Mouse (Mus musculus): ENCODE data around the gene Gm49661.
A peak's percentile ranks its signal among the peaks of the same experiment; 100 is the strongest.

Gm49661 gene

DNA sequence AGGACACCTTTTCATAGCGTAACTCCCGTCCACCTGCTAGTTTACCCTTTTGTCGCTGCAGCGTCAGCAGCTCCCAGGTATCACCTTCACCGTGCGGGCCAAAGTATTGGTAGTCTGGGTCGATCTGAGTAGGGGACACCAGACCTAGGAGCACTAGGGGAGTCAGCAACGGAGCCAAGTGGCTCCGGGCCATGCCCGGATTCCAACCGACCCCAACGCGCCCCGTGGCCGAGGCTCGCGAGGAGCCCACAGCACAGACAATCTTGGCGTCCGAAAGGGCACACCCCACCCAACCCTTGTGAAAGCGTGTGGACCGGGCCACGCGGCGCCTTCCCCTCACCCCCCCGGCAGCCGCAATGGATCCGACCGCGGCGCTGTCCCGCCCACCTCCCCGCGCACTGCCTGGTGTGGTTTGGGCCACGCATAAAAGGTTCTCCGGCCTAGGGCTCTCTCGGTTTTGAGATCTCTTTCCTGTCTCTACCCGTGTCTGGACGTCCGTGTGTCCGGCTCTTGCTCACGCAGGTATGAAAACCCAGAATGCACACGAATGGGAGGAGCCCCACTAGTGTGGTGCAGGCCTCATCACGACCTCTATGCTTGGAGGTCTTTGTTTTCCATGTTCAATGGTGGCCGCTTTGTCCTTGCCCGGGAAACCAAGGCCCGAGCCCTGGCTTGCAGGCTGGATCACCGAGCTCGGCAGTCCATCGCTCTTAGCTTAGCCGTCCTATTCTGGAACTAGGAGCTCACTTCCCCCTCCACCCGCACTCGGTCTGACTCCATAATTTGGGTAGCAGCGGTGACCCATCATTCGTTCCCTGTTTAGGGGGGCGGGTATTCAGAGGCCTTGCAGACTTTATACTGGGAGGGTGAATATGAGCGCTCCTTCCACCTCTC is at the start of gene Gm49661, which contains the start of the genes Prdx2 and Rnaseh2a:
TSS of gene Gm49661 (minus strand) at position 193 of the 894 bp plus-strand sequence.
TSS of gene Prdx2 (plus strand) at position 347 of the 894 bp plus-strand sequence.
TSS of gene Rnaseh2a (minus strand) at position 527 of the 894 bp plus-strand sequence.
- peak; percentile 87 to 93 for DNase-seq (ENCODE audit: low spot score in 2 of 2)

- peak in 1 of 2 experiments; percentile 58 for DNase-seq (ENCODE audit: low spot score in 2 of 2)
Measured at GRCm38 (mm10) chr8:85017209-85017608, 48.0 kb upstream of the Gm49661 start.

- DNase-seq (ENCODE audit: low spot score in 2 of 2), result peak in 1 of 2 experiments; percentile 56
Measured at GRCm38 (mm10) chr8:85016724-85017123, 47.5 kb upstream of the Gm49661 start.

GRCm38 (mm10) chr8:85014431-85014830 is 45.2 kb upstream of the Gm49661 start, which contains the start of gene Best2:
TSS of gene Best2 (minus strand) at chr8:85014531.
- no peak for DNase-seq (ENCODE audit: low spot score in 2 of 2)

DNA sequence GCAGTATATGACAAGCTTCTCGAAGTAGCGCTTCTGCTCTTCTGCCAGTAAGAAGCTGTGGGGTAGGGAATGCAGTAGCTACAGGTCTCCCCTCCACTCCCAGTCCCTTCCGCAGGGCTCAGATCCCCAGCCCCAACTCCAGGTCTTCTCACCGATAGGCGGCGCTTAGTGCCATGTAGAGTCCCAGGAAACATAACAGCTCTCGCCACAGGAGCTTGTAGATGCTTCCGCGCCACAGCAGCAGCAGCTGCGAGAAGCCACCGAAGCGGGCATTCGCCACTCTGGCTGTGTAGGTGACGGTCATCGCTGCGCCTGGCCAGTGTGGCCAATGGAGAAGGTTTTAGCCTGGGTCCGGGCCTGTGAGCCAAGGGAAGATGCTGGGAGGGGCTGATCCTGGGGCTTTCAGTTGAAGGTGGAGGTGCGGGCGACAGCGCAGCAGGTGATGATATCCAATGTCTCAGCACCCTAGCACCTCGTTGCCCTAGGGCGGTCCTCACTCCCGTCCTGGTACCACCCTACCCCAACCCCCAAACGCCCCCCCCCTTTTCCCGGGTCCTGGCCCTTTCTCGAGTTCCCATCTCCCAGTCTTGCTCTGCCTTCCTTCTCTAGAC is 44.1 kb upstream of the Gm49661 start:
- DNase-seq (ENCODE audit: low spot score in 2 of 2), result peak; percentile 65 to 83

DNA sequence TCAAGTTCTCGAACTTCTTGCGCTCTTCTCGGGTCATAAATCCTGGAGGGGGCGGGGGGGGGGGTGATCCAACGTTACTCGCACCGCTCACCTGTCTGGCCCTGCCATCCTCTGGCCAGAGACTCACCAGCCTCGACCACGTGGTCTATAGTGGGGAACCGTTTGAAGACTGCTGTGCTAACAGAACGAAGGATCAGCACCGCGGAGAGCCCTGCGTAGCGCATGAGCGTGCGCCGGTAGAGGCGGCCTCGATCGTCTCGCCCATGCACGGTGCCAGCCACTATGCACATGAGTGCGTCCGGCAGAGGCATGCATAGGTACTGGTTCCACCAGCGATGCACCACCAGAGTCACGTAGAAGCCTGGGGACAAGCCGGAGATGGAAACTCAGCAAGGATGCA is 42.0 kb upstream of the Gm49661 start:
- no peak for DNase-seq (ENCODE audit: low spot score in 2 of 2)

DNA sequence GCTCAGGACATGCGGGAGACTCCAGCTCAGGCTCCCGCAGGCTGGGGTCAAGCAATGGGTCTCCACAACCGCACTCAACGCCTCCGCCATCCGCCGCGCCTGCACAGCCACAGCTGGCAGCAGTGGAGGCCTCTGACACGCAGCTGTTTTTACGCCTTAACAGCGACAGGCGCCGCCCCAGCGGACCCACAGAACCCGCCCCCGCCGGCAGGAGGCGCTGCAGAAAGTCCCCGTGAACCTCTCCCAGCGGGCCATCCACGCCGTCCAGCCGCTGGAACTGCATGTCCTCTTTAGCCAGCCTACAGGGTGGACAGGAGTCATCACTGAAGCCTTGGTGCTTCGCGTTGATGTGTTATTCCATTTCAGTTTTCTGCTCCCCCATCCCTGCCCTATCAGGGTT is 38.5 kb upstream of the Gm49661 start:
- DNase-seq (ENCODE audit: low spot score in 2 of 2), result peak; percentile 66 to 88

GRCm38 (mm10) chr8:84997649-84998295 is 28.5 kb upstream of the Gm49661 start:
- DNase-seq (ENCODE audit: low spot score in 2 of 2), result peak; percentile 90 to 98

DNA sequence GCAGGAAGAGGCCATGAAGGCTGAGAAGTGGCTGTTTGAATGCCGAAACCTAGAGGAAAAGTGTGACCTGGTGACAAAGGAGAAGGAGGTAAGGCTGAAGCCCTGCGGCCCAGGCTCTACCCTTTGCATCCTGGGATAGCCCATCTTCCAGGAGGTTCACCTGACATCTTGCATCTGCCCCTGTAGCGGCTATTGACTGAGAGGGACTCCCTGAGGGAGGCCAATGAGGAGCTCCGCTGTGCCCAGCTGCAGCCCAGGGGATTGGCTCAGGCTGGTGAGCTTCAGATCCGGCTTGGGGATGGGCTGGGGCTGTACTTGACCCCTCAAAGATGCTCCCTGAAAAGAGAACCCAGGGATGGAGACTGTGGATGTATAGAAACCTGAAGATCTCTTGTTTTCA is 27.7 kb upstream of the Gm49661 start:
- peak in 1 of 2 experiments; percentile 59 for DNase-seq (ENCODE audit: low spot score in 2 of 2)

DNA sequence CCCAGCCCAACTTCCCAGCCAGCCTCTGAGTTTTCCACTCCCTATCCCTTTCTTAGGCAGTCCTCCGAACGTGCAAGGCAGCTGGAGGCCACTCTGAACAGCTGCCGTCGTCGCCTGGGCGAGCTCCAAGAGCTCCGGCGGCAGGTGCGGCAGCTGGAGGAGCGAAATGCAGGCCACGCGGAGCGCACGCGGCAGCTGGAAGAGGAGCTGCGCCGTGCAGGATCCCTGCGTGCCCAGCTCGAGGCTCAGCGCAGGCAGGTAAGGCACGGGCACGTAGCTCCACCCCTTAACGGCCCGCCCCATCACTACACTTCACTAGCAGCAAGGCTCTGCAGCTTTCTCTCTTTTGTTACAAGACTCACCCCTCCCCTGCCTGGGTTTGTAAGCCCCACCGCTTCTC is 26.4 kb upstream of the Gm49661 start:
- DNase-seq (ENCODE audit: low spot score in 2 of 2), result peak in 1 of 2 experiments; percentile 62

DNA sequence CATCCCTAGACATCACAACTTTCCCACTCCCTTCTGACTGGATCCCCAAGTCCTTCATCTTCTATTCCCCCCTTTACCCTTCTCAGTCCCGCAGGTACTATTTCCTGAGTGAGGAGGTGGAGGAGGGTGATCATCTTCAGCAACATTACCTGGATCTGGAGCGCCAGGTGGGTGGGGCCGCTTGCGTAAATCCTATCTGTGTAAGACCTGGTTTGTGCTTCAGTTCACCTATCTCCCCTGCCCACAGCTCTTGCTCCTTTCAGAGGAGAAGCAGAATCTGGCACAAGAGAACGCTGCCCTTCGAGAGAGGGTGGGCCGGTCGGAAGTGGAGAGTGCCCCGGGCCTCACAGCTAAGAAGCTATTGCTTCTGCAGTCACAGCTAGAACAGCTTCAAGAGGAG is 25.1 kb upstream of the Gm49661 start:
- peak in 1 of 2 experiments; percentile 53 for DNase-seq (ENCODE audit: low spot score in 2 of 2)

GRCm38 (mm10) chr8:84990836-84991235 is 21.6 kb upstream of the Gm49661 start:
- peak in 1 of 2 experiments; percentile 59 for DNase-seq (ENCODE audit: low spot score in 2 of 2)

DNA sequence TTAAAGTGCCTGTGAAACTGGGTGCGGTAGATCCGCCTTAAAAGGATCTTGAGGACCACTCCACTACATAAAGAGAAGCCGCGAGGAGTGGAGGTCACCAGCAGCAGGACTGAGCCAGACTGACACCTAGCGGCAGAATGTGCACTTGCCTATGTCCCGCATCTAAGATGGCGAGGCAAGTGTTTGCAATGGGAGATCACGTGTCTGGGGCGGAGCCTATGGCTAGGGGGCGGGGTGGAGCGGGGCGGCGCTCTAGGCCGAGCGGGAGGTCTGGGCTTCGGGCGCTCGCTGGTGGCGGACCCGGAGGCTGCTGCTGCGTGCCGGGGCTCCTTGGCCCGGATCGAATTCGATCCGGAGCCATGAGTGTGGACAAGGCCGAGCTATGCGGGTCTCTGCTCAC is 21.1 kb upstream of the Gm49661 start, which contains the start of gene Hook2:
TSS of gene Hook2 (plus strand) at position 255 of the 400 bp plus-strand sequence.
- DNase-seq (ENCODE audit: low spot score in 2 of 2), result peak; percentile 98

GRCm38 (mm10) chr8:84989810-84990209 is 20.6 kb upstream of the Gm49661 start:
- peak; percentile 95 to 98 for DNase-seq (ENCODE audit: low spot score in 2 of 2)

DNA sequence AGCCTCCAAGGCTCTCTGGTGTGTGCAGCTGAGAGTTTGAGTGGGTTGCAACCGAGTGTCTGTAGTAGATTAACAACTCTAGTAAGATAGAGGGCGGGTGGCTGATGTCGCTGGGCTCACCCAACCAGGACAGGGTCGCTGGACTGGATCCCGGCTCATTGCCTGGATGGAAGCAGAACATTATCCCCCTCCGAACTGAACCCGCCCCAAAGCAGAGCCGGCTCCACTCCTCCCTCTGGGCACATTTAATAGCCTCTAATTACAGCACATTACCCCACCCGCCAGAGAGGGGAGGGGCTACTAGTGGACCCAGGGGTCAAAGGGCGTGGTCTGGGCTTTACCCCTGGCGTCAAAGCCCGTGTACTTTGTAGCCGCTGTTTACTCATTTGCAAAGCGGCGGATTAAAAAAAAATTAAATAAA is 20.1 kb upstream of the Gm49661 start:
- DNase-seq (ENCODE audit: low spot score in 2 of 2), result peak; percentile 45 to 69

DNA sequence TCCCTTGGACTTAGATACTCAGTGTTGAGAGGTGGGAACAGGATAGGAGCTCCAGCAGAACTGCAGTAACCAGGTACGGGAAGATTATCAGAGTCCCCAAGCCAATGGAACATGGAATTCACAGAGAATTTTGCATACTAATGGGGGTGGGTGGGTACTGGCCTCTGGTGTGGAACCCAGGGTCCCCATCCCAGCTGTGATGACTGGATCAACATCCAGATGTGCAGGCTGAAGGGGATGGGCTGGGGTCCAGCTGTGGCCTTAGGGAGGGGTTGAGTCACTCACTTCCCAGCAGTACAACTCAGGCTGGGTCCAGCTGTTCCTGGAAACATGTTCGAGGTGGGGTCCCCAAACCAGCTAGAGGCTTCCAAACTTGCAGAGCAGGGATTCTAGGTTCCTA is 18.7 kb upstream of the Gm49661 start:
- DNase-seq (ENCODE audit: low spot score in 2 of 2), result peak in 1 of 2 experiments; percentile 63

DNA sequence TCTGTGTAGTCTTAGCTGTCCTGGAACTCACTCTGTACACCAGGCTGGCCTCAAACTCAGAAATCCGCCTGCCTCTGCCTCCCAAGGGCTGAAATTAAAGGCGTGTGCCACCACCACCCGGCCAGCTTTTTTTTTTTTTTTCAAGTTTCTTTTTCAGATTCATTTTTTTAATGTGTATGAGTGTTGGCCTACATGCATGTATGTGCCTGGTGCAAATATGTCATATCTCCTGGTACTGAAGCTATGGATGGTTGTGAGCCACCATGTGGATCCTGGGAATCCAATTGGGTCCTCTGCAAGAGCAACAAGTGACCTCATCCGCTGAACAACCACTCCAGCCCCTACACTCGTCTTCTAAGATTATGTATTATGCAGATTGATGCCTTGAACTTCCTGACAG is 18.2 kb upstream of the Gm49661 start:
- no peak for DNase-seq (ENCODE audit: low spot score in 2 of 2)

- no peak for DNase-seq (ENCODE audit: low spot score in 2 of 2)
Measured at GRCm38 (mm10) chr8:84986379-84986945, 17.2 kb upstream of the Gm49661 start.

DNA sequence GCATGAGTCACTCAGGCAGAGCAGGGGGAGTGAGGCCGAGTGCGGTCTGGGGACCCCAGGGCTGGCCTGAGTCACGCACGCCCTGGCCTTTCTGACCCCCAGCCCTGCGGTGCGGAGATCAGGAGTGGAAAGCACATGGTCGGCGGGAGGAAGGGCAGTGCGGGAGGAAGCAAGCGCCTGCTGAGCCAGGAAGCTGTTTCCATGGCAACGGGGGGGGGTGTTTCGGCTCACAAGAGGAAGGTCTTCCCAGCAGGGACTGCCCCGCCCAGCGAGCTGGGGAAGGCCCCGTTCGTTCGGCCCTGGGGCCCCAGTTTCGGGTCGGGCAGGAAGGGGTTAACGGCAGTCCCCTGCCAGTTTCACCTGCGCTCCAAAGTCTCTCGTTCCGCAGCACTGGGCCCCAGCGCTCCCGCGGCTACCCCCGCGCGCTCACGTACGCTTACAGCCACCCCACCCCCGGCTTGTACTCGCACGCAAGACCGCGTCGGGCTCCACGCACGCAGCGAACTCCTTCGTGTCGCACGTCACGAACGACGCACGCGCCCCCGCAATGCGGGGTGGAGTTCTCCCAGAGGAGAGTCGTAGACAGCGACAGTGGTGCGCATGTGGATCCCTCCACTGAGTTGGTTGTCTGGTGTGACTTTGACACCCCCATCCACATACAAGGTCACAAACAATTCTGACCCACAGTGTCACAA is 16.6 kb upstream of the Gm49661 start:
- DNase-seq (ENCODE audit: low spot score in 2 of 2), result peak; percentile 88 to 94

DNA sequence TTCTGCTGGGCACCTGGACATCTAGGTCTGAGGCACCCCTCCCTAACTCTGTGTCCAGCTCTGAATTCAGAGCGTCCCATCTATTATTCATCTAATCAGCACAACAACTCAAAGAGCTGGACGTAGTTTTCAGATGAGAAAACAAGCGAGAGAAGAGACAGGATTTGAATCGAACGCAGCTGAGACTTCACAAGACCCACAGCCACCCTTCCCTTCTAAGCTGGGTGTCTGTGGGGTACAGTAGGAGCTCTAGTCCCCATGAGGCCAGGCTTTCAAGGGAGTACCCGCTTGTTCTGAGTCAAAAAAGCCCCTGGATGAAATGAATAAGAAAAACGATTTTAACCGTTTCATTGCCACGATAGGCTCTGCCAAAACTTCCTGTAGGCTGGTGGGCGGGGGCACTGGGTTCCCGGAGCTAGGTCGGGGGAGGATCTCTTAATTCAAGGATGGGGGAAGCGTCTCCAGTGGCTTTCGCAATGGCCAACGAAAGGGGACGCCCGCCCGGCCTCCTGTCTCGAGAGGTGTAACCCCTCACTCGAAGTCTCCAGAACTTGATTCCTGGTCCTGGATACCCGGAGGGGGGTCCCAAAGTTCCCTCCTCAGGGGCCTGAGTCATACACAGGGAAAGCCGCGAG is 15.9 kb upstream of the Gm49661 start:
- DNase-seq (ENCODE audit: low spot score in 2 of 2), result peak in 1 of 2 experiments; percentile 50
